Mouse (Mus musculus): ENCODE data around the gene Zpbp. TPM values are rescaled to one million over a fixed set of nuclear protein-coding genes. Genes with fewer than 3 reads are reported as not detected.

Zpbp gene
- 1.4 and 1.6 TPM in 2 replicates for polyA plus RNA-seq (2014; fragmentation: Nextera tagmentation; extraction: Ambion mirVana)

GRCm38 (mm10) chr11:11461635-11462560 lies at the start of gene Zpbp, which contains the start of gene Spata48:
Gene Zpbp, minus strand, starts transcription at chr11:11462408.
Gene Spata48, plus strand, starts transcription at chr11:11462094.
- Histone ChIP-seq H3K9me3 (ENCODE audit: control insufficient read depth, low read length) (no peaks in the 10 kb centered on the region), H3K27ac (peak within 1 kb of the TSS; percentile 74), H3K4me2 (replicated peaks) (peak within 1 kb of the TSS; percentile 66), H3K4me3 (replicated peaks; ENCODE audit: low read length) (peak within 1 kb of the TSS; percentile 50), H3K36me3 (replicated peaks; ENCODE audit: control insufficient read depth, insufficient read depth) (no peaks in the 10 kb centered on the region), H3K9ac (peak within 1 kb of the TSS; percentile 59), H3K27me3 (ENCODE audit: control insufficient read depth, insufficient read depth, low read length) (no peaks in the 10 kb centered on the region), H3K4me1 (replicated peaks; ENCODE audit: control insufficient read depth, insufficient read depth, low read length) (peaks cover 6% of the 10 kb centered on the region; the same call in 1 of the 2 replicates)
- ATAC-seq (ENCODE audit: low FRiP score) (peak; percentile 96), DNase-seq (ENCODE audit: low spot score) (peak; percentile 91)
- WGBS, result 4% methylated on average over 60 of the region's 66 CpGs

GRCm38 (mm10) chr11:11509413-11509812 lies 47.2 kb upstream of the Zpbp start:
- H3K9ac ChIP-seq, result no peak overlapping the region
- ATAC-seq (ENCODE audit: low FRiP score) (no peak), DNase-seq (ENCODE audit: low spot score) (no peak)
- H3K27ac ChIP-seq, result no peak overlapping the region
- H3K4me1 ChIP-seq (replicated peaks; ENCODE audit: control insufficient read depth, insufficient read depth, low read length), result no peaks in the 10 kb centered on the region
- H3K9me3 ChIP-seq (ENCODE audit: control insufficient read depth, low read length), result no peaks in the 10 kb centered on the region
- no peaks in the 10 kb centered on the region for H3K27me3 ChIP-seq (ENCODE audit: control insufficient read depth, insufficient read depth, low read length)
- no peak overlapping the region for H3K4me2 ChIP-seq (replicated peaks)
- H3K4me3 ChIP-seq (replicated peaks; ENCODE audit: low read length), result no peak overlapping the region
- 72% methylated on average over 2 of the region's 2 CpGs for WGBS
- H3K36me3 ChIP-seq (replicated peaks; ENCODE audit: control insufficient read depth, insufficient read depth), result no peaks in the 10 kb centered on the region

- no peaks in the 10 kb centered on the region for H3K9me3 ChIP-seq (ENCODE audit: control insufficient read depth, low read length)
- WGBS, result 89% methylated on average over 2 of the region's 2 CpGs
- ATAC-seq (ENCODE audit: low FRiP score) (no peak), DNase-seq (ENCODE audit: low spot score) (no peak)
- H3K27ac ChIP-seq, result no peak overlapping the region
- no peaks in the 10 kb centered on the region for H3K4me1 ChIP-seq (replicated peaks; ENCODE audit: control insufficient read depth, insufficient read depth, low read length)
- H3K4me2 ChIP-seq (replicated peaks), result no peak overlapping the region
- no peaks in the 10 kb centered on the region for H3K27me3 ChIP-seq (ENCODE audit: control insufficient read depth, insufficient read depth, low read length)
- H3K36me3 ChIP-seq (replicated peaks; ENCODE audit: control insufficient read depth, insufficient read depth), result no peaks in the 10 kb centered on the region
- no peak overlapping the region for H3K4me3 ChIP-seq (replicated peaks; ENCODE audit: low read length)
- H3K9ac ChIP-seq, result no peak overlapping the region
Measured at GRCm38 (mm10) chr11:11506187-11506586, 44.0 kb upstream of the Zpbp start.

- no peak overlapping the region for H3K4me3 ChIP-seq (replicated peaks; ENCODE audit: low read length)
- no peaks in the 10 kb centered on the region for H3K36me3 ChIP-seq (replicated peaks; ENCODE audit: control insufficient read depth, insufficient read depth)
- no peaks in the 10 kb centered on the region for H3K4me1 ChIP-seq (replicated peaks; ENCODE audit: control insufficient read depth, insufficient read depth, low read length)
- no peak overlapping the region; the same call in 1 of the 2 replicates for H3K4me2 ChIP-seq (replicated peaks)
- WGBS, result 21% methylated on average over 10 of the region's 10 CpGs
- H3K27ac ChIP-seq, result no peak overlapping the region
- ATAC-seq (ENCODE audit: low FRiP score) (no peak), DNase-seq (ENCODE audit: low spot score) (peak; percentile 57)
- H3K9me3 ChIP-seq (ENCODE audit: control insufficient read depth, low read length), result no peaks in the 10 kb centered on the region
- H3K27me3 ChIP-seq (ENCODE audit: control insufficient read depth, insufficient read depth, low read length), result no peaks in the 10 kb centered on the region
- H3K9ac ChIP-seq, result no peak overlapping the region
Measured at GRCm38 (mm10) chr11:11499944-11500343, 37.7 kb upstream of the Zpbp start.

GRCm38 (mm10) chr11:11495697-11496096 lies 33.5 kb upstream of the Zpbp start:
- no peaks in the 10 kb centered on the region for H3K36me3 ChIP-seq (replicated peaks; ENCODE audit: control insufficient read depth, insufficient read depth)
- no peak overlapping the region for H3K4me3 ChIP-seq (replicated peaks; ENCODE audit: low read length)
- H3K9me3 ChIP-seq (ENCODE audit: control insufficient read depth, low read length), result no peaks in the 10 kb centered on the region
- WGBS, result 94% methylated on average over 2 of the region's 2 CpGs
- H3K4me2 ChIP-seq (replicated peaks), result no peak overlapping the region
- H3K27ac ChIP-seq, result no peak overlapping the region
- no peak for DNase-seq (ENCODE audit: low spot score)
- no peaks in the 10 kb centered on the region for H3K27me3 ChIP-seq (ENCODE audit: control insufficient read depth, insufficient read depth, low read length)
- no peaks in the 10 kb centered on the region for H3K4me1 ChIP-seq (replicated peaks; ENCODE audit: control insufficient read depth, insufficient read depth, low read length)
- no peak for ATAC-seq (ENCODE audit: low FRiP score)
- no peak overlapping the region for H3K9ac ChIP-seq

- Histone ChIP-seq H3K9ac (no peak overlapping the region), H3K4me1 (replicated peaks; ENCODE audit: control insufficient read depth, insufficient read depth, low read length) (no peaks in the 10 kb centered on the region), H3K9me3 (ENCODE audit: control insufficient read depth, low read length) (no peaks in the 10 kb centered on the region), H3K36me3 (replicated peaks; ENCODE audit: control insufficient read depth, insufficient read depth) (no peaks in the 10 kb centered on the region), H3K4me2 (replicated peaks) (no peak overlapping the region), H3K27ac (no peak overlapping the region), H3K27me3 (ENCODE audit: control insufficient read depth, insufficient read depth, low read length) (no peaks in the 10 kb centered on the region), H3K4me3 (replicated peaks; ENCODE audit: low read length) (no peak overlapping the region)
- 73% methylated on average over 5 of the region's 5 CpGs for WGBS
- no peak for ATAC-seq (ENCODE audit: low FRiP score)
- no peak for DNase-seq (ENCODE audit: low spot score)
Measured at GRCm38 (mm10) chr11:11492044-11492443, 29.8 kb upstream of the Zpbp start.

GRCm38 (mm10) chr11:11484378-11484777 lies 22.2 kb upstream of the Zpbp start:
- WGBS, result 60% methylated on average over 8 of the region's 8 CpGs
- no peak overlapping the region for H3K27ac ChIP-seq
- no peak for ATAC-seq (ENCODE audit: low FRiP score)
- no peak overlapping the region for H3K4me2 ChIP-seq (replicated peaks)
- H3K4me1 ChIP-seq (replicated peaks; ENCODE audit: control insufficient read depth, insufficient read depth, low read length), result no peaks in the 10 kb centered on the region
- H3K36me3 ChIP-seq (replicated peaks; ENCODE audit: control insufficient read depth, insufficient read depth), result no peaks in the 10 kb centered on the region
- DNase-seq (ENCODE audit: low spot score), result no peak
- H3K27me3 ChIP-seq (ENCODE audit: control insufficient read depth, insufficient read depth, low read length), result no peaks in the 10 kb centered on the region
- H3K9ac ChIP-seq, result no peak overlapping the region
- H3K9me3 ChIP-seq (ENCODE audit: control insufficient read depth, low read length), result no peaks in the 10 kb centered on the region
- H3K4me3 ChIP-seq (replicated peaks; ENCODE audit: low read length), result no peak overlapping the region

- Histone ChIP-seq H3K36me3 (replicated peaks; ENCODE audit: control insufficient read depth, insufficient read depth) (no peaks in the 10 kb centered on the region), H3K27ac (no peak overlapping the region), H3K4me2 (replicated peaks) (no peak overlapping the region), H3K27me3 (ENCODE audit: control insufficient read depth, insufficient read depth, low read length) (peaks cover 6% of the 10 kb centered on the region), H3K4me1 (replicated peaks; ENCODE audit: control insufficient read depth, insufficient read depth, low read length) (no peaks in the 10 kb centered on the region), H3K9ac (no peak overlapping the region), H3K9me3 (ENCODE audit: control insufficient read depth, low read length) (no peaks in the 10 kb centered on the region), H3K4me3 (replicated peaks; ENCODE audit: low read length) (no peak overlapping the region)
- DNase-seq (ENCODE audit: low spot score) (no peak), ATAC-seq (ENCODE audit: low FRiP score) (no peak)
Measured at GRCm38 (mm10) chr11:11468924-11469323, 6.7 kb upstream of the Zpbp start.

GRCm38 (mm10) chr11:11462561-11462890 lies 318 bp upstream of the Zpbp start:
- H3K9ac ChIP-seq, result peak overlapping the region; percentile 59
- no peak for ATAC-seq (ENCODE audit: low FRiP score)
- H3K27me3 ChIP-seq (ENCODE audit: control insufficient read depth, insufficient read depth, low read length), result peaks cover 4% of the 10 kb centered on the region; the same call in 1 of the 2 replicates
- H3K27ac ChIP-seq, result peak overlapping the region; percentile 74
- H3K4me1 ChIP-seq (replicated peaks; ENCODE audit: control insufficient read depth, insufficient read depth, low read length), result peaks cover 6% of the 10 kb centered on the region; the same call in 1 of the 2 replicates
- H3K4me3 ChIP-seq (replicated peaks; ENCODE audit: low read length), result peak overlapping the region; percentile 50
- H3K4me2 ChIP-seq (replicated peaks), result peak overlapping the region; percentile 66
- no peaks in the 10 kb centered on the region for H3K36me3 ChIP-seq (replicated peaks; ENCODE audit: control insufficient read depth, insufficient read depth)
- WGBS, result 83% methylated on average over 5 of the region's 5 CpGs
- DNase-seq (ENCODE audit: low spot score), result peak; percentile 42
- H3K9me3 ChIP-seq (ENCODE audit: control insufficient read depth, low read length), result no peaks in the 10 kb centered on the region

Measured in hindbrain, embryonic 14.5 days (tissue).